Mouse (Mus musculus) 416B (cell line): ENCODE data around the gene Kxd1.

Source experiments
- DNase-seq: peaks from one replicate; pipeline ENCODE4 v3.0.0; 2011; ENCODE audit warnings: low read depth

Gene Kxd1

GRCm38 (mm10) chr8:70547762-70548161 lies 20.0 kb upstream of the Kxd1 start:
- DNase-seq: no peak

GRCm38 (mm10) chr8:70546412-70546811 lies 18.7 kb upstream of the Kxd1 start:
- peak; percentile 52 for DNase-seq

- peak; percentile 96 for DNase-seq
These were observed 16.5 kb upstream of the Kxd1 start for GRCm38 (mm10) chr8:70544200-70544687.

- no peak for DNase-seq
These were observed 13.3 kb upstream of the Kxd1 start for GRCm38 (mm10) chr8:70541081-70541480.

- no peak for DNase-seq
These were observed 12.8 kb upstream of the Kxd1 start for GRCm38 (mm10) chr8:70540507-70541071.

GRCm38 (mm10) chr8:70540013-70540506 lies 12.3 kb upstream of the Kxd1 start:
- no peak for DNase-seq

- peak; percentile 100 for DNase-seq
These were observed 11.5 kb upstream of the Kxd1 start, which contains the start of gene Ell for GRCm38 (mm10) chr8:70539077-70539813. Gene Ell (plus strand): TSS chr8:70539457.

- peak; percentile 99 for DNase-seq
These were observed 10.9 kb upstream of the Kxd1 start for GRCm38 (mm10) chr8:70538633-70539076.

GRCm38 (mm10) chr8:70538024-70538579 lies 10.3 kb upstream of the Kxd1 start:
- peak; percentile 83 for DNase-seq

GRCm38 (mm10) chr8:70535701-70536100 lies 7.9 kb upstream of the Kxd1 start:
- no peak for DNase-seq

GRCm38 (mm10) chr8:70535221-70535620 lies 7.5 kb upstream of the Kxd1 start:
- no peak for DNase-seq

- DNase-seq: no peak
These were observed 6.5 kb upstream of the Kxd1 start for GRCm38 (mm10) chr8:70534281-70534680.

- DNase-seq: no peak
These were observed 2.6 kb upstream of the Kxd1 start for GRCm38 (mm10) chr8:70530314-70530713.

GRCm38 (mm10) chr8:70529741-70530161 lies 2.0 kb upstream of the Kxd1 start:
- peak; percentile 66 for DNase-seq

GRCm38 (mm10) chr8:70529299-70529698 lies 1.5 kb upstream of the Kxd1 start:
- peak; percentile 65 for DNase-seq

GRCm38 (mm10) chr8:70528182-70528797 lies 534 bp upstream of the Kxd1 start:
- no peak for DNase-seq

GRCm38 (mm10) chr8:70527111-70527511 lies 645 bp downstream of the Kxd1 start:
- no peak for DNase-seq

GRCm38 (mm10) chr8:70522592-70523403 lies 5.0 kb downstream of the Kxd1 start:
- DNase-seq: peak; percentile 98

- DNase-seq: no peak
These were observed 8.2 kb downstream of the Kxd1 start for GRCm38 (mm10) chr8:70519606-70520005.

GRCm38 (mm10) chr8:70519043-70519442 lies 8.7 kb downstream of the Kxd1 start:
- no peak for DNase-seq

- no peak for DNase-seq
These were observed 9.7 kb downstream of the Kxd1 start for GRCm38 (mm10) chr8:70517940-70518643.
